Mouse (Mus musculus): ENCODE data around the gene Cbx8. TPM values are rescaled to one million over a fixed set of nuclear protein-coding genes. Genes with fewer than 3 reads are reported as not detected.

The Cbx8 gene
- polyA plus RNA-seq, 1 experiment from 2014 or later = 3.3 TPM

GRCm38 (mm10) chr11:119083724-119084445 is 43.1 kb upstream of the Cbx8 start:
- peaks cover 19% of the 10 kb centered on the region for H3K36me3 ChIP-seq
- H3K4me3 ChIP-seq = peak overlapping the region; percentile 70
- H3K9ac ChIP-seq = peak overlapping the region; percentile 75
- H3K4me1 ChIP-seq = peaks cover 75% of the 10 kb centered on the region
- H3K9me3 ChIP-seq (replicated peaks) = no peaks in the 10 kb centered on the region
- H3K4me2 ChIP-seq = peak overlapping the region; percentile 88
- no peak for ATAC-seq
- 4% methylated on average over 28 of the region's 28 CpGs for WGBS (ENCODE audit: insufficient replicate concordance)
- H3K27ac ChIP-seq = no peak overlapping the region
- peaks cover 97% of the 10 kb centered on the region for H3K27me3 ChIP-seq (replicated peaks)

GRCm38 (mm10) chr11:119082638-119083599 is 42.1 kb upstream of the Cbx8 start:
- ATAC-seq = no peak

GRCm38 (mm10) chr11:119081839-119082637 is 41.3 kb upstream of the Cbx8 start:
- no peak for ATAC-seq
- Histone ChIP-seq H3K27me3 (replicated peaks) (peaks cover 92% of the 10 kb centered on the region), H3K9ac (no peak overlapping the region), H3K9me3 (replicated peaks) (no peaks in the 10 kb centered on the region), H3K4me1 (peaks cover 64% of the 10 kb centered on the region), H3K36me3 (peaks cover 19% of the 10 kb centered on the region), H3K27ac (no peak overlapping the region), H3K4me2 (no peak overlapping the region), H3K4me3 (no peak overlapping the region)
- WGBS (ENCODE audit: insufficient replicate concordance) = 30% methylated on average over 21 of the region's 21 CpGs

More at GRCm38 (mm10) chr11:119082638-119083599, 42.1 kb upstream of the Cbx8 start:
- no peak overlapping the region for H3K27ac ChIP-seq
- H3K27me3 ChIP-seq (replicated peaks) = peaks cover 97% of the 10 kb centered on the region
- no peaks in the 10 kb centered on the region for H3K9me3 ChIP-seq (replicated peaks)
- peak overlapping the region; percentile 70; the same call in 1 of the 2 replicates for H3K4me3 ChIP-seq
- peak overlapping the region; percentile 88 for H3K4me2 ChIP-seq
- peaks cover 73% of the 10 kb centered on the region for H3K4me1 ChIP-seq
- H3K36me3 ChIP-seq = peaks cover 19% of the 10 kb centered on the region
- no peak overlapping the region for H3K9ac ChIP-seq
- 21% methylated on average over 20 of the region's 20 CpGs for WGBS (ENCODE audit: insufficient replicate concordance)

GRCm38 (mm10) chr11:119081148-119081838 is 40.5 kb upstream of the Cbx8 start:
- Histone ChIP-seq H3K4me3 (no peak overlapping the region), H3K27me3 (replicated peaks) (peaks cover 89% of the 10 kb centered on the region)

GRCm38 (mm10) chr11:119080461-119081147 is 39.8 kb upstream of the Cbx8 start:
- Histone ChIP-seq H3K9ac (no peak overlapping the region), H3K4me2 (no peak overlapping the region), H3K27ac (no peak overlapping the region), H3K27me3 (replicated peaks) (peaks cover 87% of the 10 kb centered on the region), H3K9me3 (replicated peaks) (no peaks in the 10 kb centered on the region), H3K4me1 (peaks cover 53% of the 10 kb centered on the region), H3K4me3 (no peak overlapping the region), H3K36me3 (peaks cover 19% of the 10 kb centered on the region)
- ATAC-seq = no peak
- 49% methylated on average over 33 of the region's 33 CpGs for WGBS (ENCODE audit: insufficient replicate concordance)

More at GRCm38 (mm10) chr11:119081148-119081838, 40.5 kb upstream of the Cbx8 start:
- Histone ChIP-seq H3K27ac (no peak overlapping the region), H3K9ac (no peak overlapping the region), H3K9me3 (replicated peaks) (no peaks in the 10 kb centered on the region), H3K4me2 (no peak overlapping the region), H3K4me1 (peaks cover 57% of the 10 kb centered on the region), H3K36me3 (peaks cover 19% of the 10 kb centered on the region)
- no peak for ATAC-seq
- WGBS (ENCODE audit: insufficient replicate concordance) = 56% methylated on average over 45 of the region's 47 CpGs

GRCm38 (mm10) chr11:119079445-119079837 is 38.7 kb upstream of the Cbx8 start:
- H3K4me3 ChIP-seq = no peak overlapping the region
- H3K27ac ChIP-seq = peak overlapping the region; percentile 43; the same call in 1 of the 2 replicates
- H3K9me3 ChIP-seq (replicated peaks) = no peaks in the 10 kb centered on the region
- no peak for ATAC-seq
- H3K27me3 ChIP-seq (replicated peaks) = peaks cover 84% of the 10 kb centered on the region
- H3K4me1 ChIP-seq = peaks cover 44% of the 10 kb centered on the region
- WGBS (ENCODE audit: insufficient replicate concordance) = 53% methylated on average over 7 of the region's 7 CpGs
- H3K36me3 ChIP-seq = peaks cover 19% of the 10 kb centered on the region
- H3K4me2 ChIP-seq = peak overlapping the region; percentile 22
- H3K9ac ChIP-seq = no peak overlapping the region

GRCm38 (mm10) chr11:119078691-119079444 is 38.1 kb upstream of the Cbx8 start:
- WGBS (ENCODE audit: insufficient replicate concordance) = 25% methylated on average over 24 of the region's 27 CpGs
- Histone ChIP-seq H3K9me3 (replicated peaks) (no peaks in the 10 kb centered on the region), H3K4me1 (peaks cover 38% of the 10 kb centered on the region), H3K27me3 (replicated peaks) (peaks cover 84% of the 10 kb centered on the region), H3K36me3 (peaks cover 19% of the 10 kb centered on the region), H3K9ac (no peak overlapping the region), H3K27ac (peak overlapping the region; percentile 43; the same call in 1 of the 2 replicates), H3K4me2 (peak overlapping the region; percentile 22), H3K4me3 (no peak overlapping the region)
- no peak for ATAC-seq

GRCm38 (mm10) chr11:119077755-119078154 is 37.0 kb upstream of the Cbx8 start:
- peaks cover 27% of the 10 kb centered on the region for H3K4me1 ChIP-seq

GRCm38 (mm10) chr11:119075805-119076204 is 35.0 kb upstream of the Cbx8 start:
- Histone ChIP-seq H3K4me2 (no peak overlapping the region), H3K36me3 (peaks cover 4% of the 10 kb centered on the region), H3K27ac (no peak overlapping the region), H3K9ac (no peak overlapping the region), H3K4me3 (no peak overlapping the region), H3K9me3 (replicated peaks) (no peaks in the 10 kb centered on the region), H3K4me1 (peaks cover 16% of the 10 kb centered on the region), H3K27me3 (replicated peaks) (peaks cover 84% of the 10 kb centered on the region)
- ATAC-seq = no peak
- 42% methylated on average over 5 of the region's 5 CpGs for WGBS (ENCODE audit: insufficient replicate concordance)

More at GRCm38 (mm10) chr11:119077755-119078154, 37.0 kb upstream of the Cbx8 start:
- no peak overlapping the region for H3K4me2 ChIP-seq
- H3K36me3 ChIP-seq = peaks cover 19% of the 10 kb centered on the region
- peaks cover 84% of the 10 kb centered on the region for H3K27me3 ChIP-seq (replicated peaks)
- WGBS (ENCODE audit: insufficient replicate concordance) = 56% methylated on average over 4 of the region's 4 CpGs
- no peak overlapping the region for H3K27ac ChIP-seq
- H3K4me3 ChIP-seq = no peak overlapping the region
- no peak for ATAC-seq
- no peaks in the 10 kb centered on the region for H3K9me3 ChIP-seq (replicated peaks)
- no peak overlapping the region for H3K9ac ChIP-seq

- Histone ChIP-seq H3K4me2 (no peak overlapping the region), H3K9me3 (replicated peaks) (peaks cover 8% of the 10 kb centered on the region; the same call in 1 of the 2 replicates), H3K4me1 (peaks cover 7% of the 10 kb centered on the region), H3K4me3 (no peak overlapping the region), H3K36me3 (no peaks in the 10 kb centered on the region), H3K9ac (no peak overlapping the region), H3K27ac (no peak overlapping the region), H3K27me3 (replicated peaks) (peaks cover 74% of the 10 kb centered on the region)
- WGBS (ENCODE audit: insufficient replicate concordance) = 60% methylated on average over 6 of the region's 6 CpGs
- ATAC-seq = no peak
Observed at GRCm38 (mm10) chr11:119073876-119074433, 33.2 kb upstream of the Cbx8 start.

All from liver, embryonic 12.5 days (tissue).